Mouse (Mus musculus): ENCODE data around the gene Olfml2b.

The Olfml2b gene

GRCm38 (mm10) chr1:170644255-170645205 lies at the start of gene Olfml2b:
Gene Olfml2b, plus strand, starts transcription at chr1:170644532.
- DNase-seq (ENCODE audit: low read depth, low spot score) = peak; percentile 92

- no peak for DNase-seq (ENCODE audit: low read depth, low spot score)
Measured at GRCm38 (mm10) chr1:170594575-170594974, 49.8 kb upstream of the Olfml2b start.

GRCm38 (mm10) chr1:170605228-170606001 lies 38.9 kb upstream of the Olfml2b start:
- no peak for DNase-seq (ENCODE audit: low read depth, low spot score)

- no peak for DNase-seq (ENCODE audit: low read depth, low spot score)
Measured at GRCm38 (mm10) chr1:170607231-170607917, 37.0 kb upstream of the Olfml2b start.

GRCm38 (mm10) chr1:170608461-170609071 lies 35.8 kb upstream of the Olfml2b start:
- DNase-seq (ENCODE audit: low read depth, low spot score) = no peak

- DNase-seq (ENCODE audit: low read depth, low spot score) = no peak
Measured at GRCm38 (mm10) chr1:170609872-170610271, 34.5 kb upstream of the Olfml2b start.

GRCm38 (mm10) chr1:170610289-170610688 lies 34.0 kb upstream of the Olfml2b start:
- no peak for DNase-seq (ENCODE audit: low read depth, low spot score)

GRCm38 (mm10) chr1:170610695-170611094 lies 33.6 kb upstream of the Olfml2b start:
- no peak for DNase-seq (ENCODE audit: low read depth, low spot score)

GRCm38 (mm10) chr1:170611631-170612030 lies 32.7 kb upstream of the Olfml2b start:
- no peak for DNase-seq (ENCODE audit: low read depth, low spot score)

GRCm38 (mm10) chr1:170612968-170613872 lies 31.1 kb upstream of the Olfml2b start:
- DNase-seq (ENCODE audit: low read depth, low spot score) = peak; percentile 77

GRCm38 (mm10) chr1:170619686-170620374 lies 24.5 kb upstream of the Olfml2b start:
- DNase-seq (ENCODE audit: low read depth, low spot score) = no peak

GRCm38 (mm10) chr1:170622934-170623333 lies 21.4 kb upstream of the Olfml2b start:
- DNase-seq (ENCODE audit: low read depth, low spot score) = no peak

GRCm38 (mm10) chr1:170623432-170623831 lies 20.9 kb upstream of the Olfml2b start:
- DNase-seq (ENCODE audit: low read depth, low spot score) = no peak

- DNase-seq (ENCODE audit: low read depth, low spot score) = peak; percentile 26
Measured at GRCm38 (mm10) chr1:170630489-170630888, 13.8 kb upstream of the Olfml2b start.

GRCm38 (mm10) chr1:170631571-170631970 lies 12.8 kb upstream of the Olfml2b start:
- no peak for DNase-seq (ENCODE audit: low read depth, low spot score)

- peak; percentile 94 for DNase-seq (ENCODE audit: low read depth, low spot score)
Measured at GRCm38 (mm10) chr1:170632385-170632784, 11.9 kb upstream of the Olfml2b start.

GRCm38 (mm10) chr1:170632856-170633255 lies 11.5 kb upstream of the Olfml2b start:
- no peak for DNase-seq (ENCODE audit: low read depth, low spot score)

GRCm38 (mm10) chr1:170638941-170639340 lies 5.4 kb upstream of the Olfml2b start:
- no peak for DNase-seq (ENCODE audit: low read depth, low spot score)

- no peak for DNase-seq (ENCODE audit: low read depth, low spot score)
Measured at GRCm38 (mm10) chr1:170645896-170646605, 1.7 kb downstream of the Olfml2b start.
